9 mouse cellular contexts compared by ENCODE assay signal in genomic region chr11:70509753-70510564, GRCm38 (mm10). TPM values are rescaled to one million over a fixed set of nuclear protein-coding genes. Genes with fewer than 3 reads are reported as not detected.
DNase-seq lines count a peak whose midpoint lies in the region; ATAC-seq and TF ChIP-seq lines count a peak whose summit lies in the region.
"Had no signal": no experiment of that assay in that cellular context is flagged by ENCODE, and none has a peak within 500 bp of the region (broad histone marks: within the 10 kb centered on the region; RNA-seq: fewer than 3 reads in every experiment).

No protein-coding gene starts in this region.

- no peaks in the 10 kb centered on the region for H3K9me3 ChIP-seq in E14TG2a.4 (ENCODE audit: low read length)
- H3K9me3 ChIP-seq in embryonic facial prominence, embryonic 11.5 days (replicated peaks; ENCODE audit: control insufficient read depth, low read length): no peaks in the 10 kb centered on the region
- no peaks in the 10 kb centered on the region for H3K9me3 ChIP-seq in hindbrain, embryonic 11.5 days (ENCODE audit: control insufficient read depth, low read length)
- no peaks in the 10 kb centered on the region for H3K9me3 ChIP-seq in midbrain, embryonic 10.5 days (replicated peaks)

- H3K27me3 ChIP-seq in E14TG2a.4 (ENCODE audit: insufficient read depth, low read length): peaks cover 16% of the 10 kb centered on the region
- no peaks in the 10 kb centered on the region for H3K27me3 ChIP-seq in embryonic facial prominence, embryonic 11.5 days (ENCODE audit: control insufficient read depth, insufficient read depth, low read length)
- H3K27me3 ChIP-seq in hindbrain, embryonic 11.5 days (ENCODE audit: control insufficient read depth, insufficient read depth, low read length): no peaks in the 10 kb centered on the region
- peaks cover 24% of the 10 kb centered on the region; the same call in 1 of the 2 replicates for H3K27me3 ChIP-seq in midbrain, embryonic 10.5 days (ENCODE audit: low read depth, poor library complexity, severe bottlenecking)

- peak overlapping the region; percentile 16; the same call in 1 of the 2 replicates for H3K4me2 ChIP-seq in embryonic facial prominence, embryonic 11.5 days (ENCODE audit: low read depth, low read length)
- peak overlapping the region; percentile 18; the same call in 1 of the 2 replicates for H3K4me2 ChIP-seq in hindbrain, embryonic 11.5 days (replicated peaks; ENCODE audit: low read depth, low read length)

- H3K36me3 ChIP-seq in E14TG2a.4 (ENCODE audit: insufficient read depth, low read length): no peaks in the 10 kb centered on the region
- no peaks in the 10 kb centered on the region for H3K36me3 ChIP-seq in embryonic facial prominence, embryonic 11.5 days (replicated peaks; ENCODE audit: control insufficient read depth, insufficient read depth, low read depth, low read length)
- no peaks in the 10 kb centered on the region for H3K36me3 ChIP-seq in hindbrain, embryonic 11.5 days (ENCODE audit: control insufficient read depth, insufficient read depth, low read length)
- H3K36me3 ChIP-seq in midbrain, embryonic 10.5 days: no peaks in the 10 kb centered on the region

- H3K4me1 ChIP-seq in E14TG2a.4 (replicated peaks; ENCODE audit: low read depth, low read length): peaks cover 43% of the 10 kb centered on the region
- H3K4me1 ChIP-seq in embryonic facial prominence, embryonic 11.5 days (ENCODE audit: control insufficient read depth, insufficient read depth, low read length): 0 out of 2 replicates have a peak, but pooled peaks cover 2% of the 10 kb centered on the region
- H3K4me1 ChIP-seq in hindbrain, embryonic 11.5 days (replicated peaks; ENCODE audit: control insufficient read depth, insufficient read depth, low read length): 0 out of 2 replicates have a peak, but pooled peaks cover 2% of the 10 kb centered on the region
- H3K4me1 ChIP-seq in midbrain, embryonic 10.5 days: peaks cover 19% of the 10 kb centered on the region

- WGBS in embryonic facial prominence, embryonic 11.5 days: 10% methylated on average over 19 of the region's 19 CpGs
- 10% methylated on average over 19 of the region's 19 CpGs for WGBS in hindbrain, embryonic 11.5 days
- 9% methylated on average over 19 of the region's 19 CpGs for WGBS in midbrain, embryonic 10.5 days

- ATAC-seq in embryonic facial prominence, embryonic 11.5 days (replicated peaks; ENCODE audit: insufficient number of reproducible peaks, low FRiP score, low TSS enrichment, low read depth): 0 out of 2 replicates have a peak, but pooled peaks have one; percentile 44
- no peak for ATAC-seq in hindbrain, embryonic 11.5 days (ENCODE audit: low FRiP score)

- H3K27ac ChIP-seq in embryonic facial prominence, embryonic 11.5 days (replicated peaks; ENCODE audit: low read depth, low read length): no peak overlapping the region
- H3K27ac ChIP-seq in hindbrain, embryonic 11.5 days (ENCODE audit: low read depth, low read length): no peak overlapping the region
- H3K27ac ChIP-seq in midbrain, embryonic 10.5 days (replicated peaks): no peak overlapping the region

- H3K9ac ChIP-seq in embryonic facial prominence, embryonic 11.5 days (replicated peaks; ENCODE audit: low read length): no peak overlapping the region
- H3K9ac ChIP-seq in hindbrain, embryonic 11.5 days (ENCODE audit: low read depth, low read length): no peak overlapping the region; the same call in 1 of the 2 replicates

- intact Hi-C loops in left cerebral cortex, postnatal 4 days (cut with DNase I): loop anchor here (5.0 to 10.0 kb wide), 3 partner anchors 58 to 245 kb away; partner anchors contain the start of gene Med11

- TF ChIP-seq CTCF in E14TG2a.4 (conservative IDR thresholded peaks at IDR 0.05; ENCODE audit: low read length): peak; percentile 38

- peak overlapping the region; percentile 59 for H3K4me3 ChIP-seq in E14TG2a.4 (replicated peaks; ENCODE audit: low read length)
- H3K4me3 ChIP-seq in embryonic facial prominence, embryonic 11.5 days (ENCODE audit: low read depth, low read length): no peak overlapping the region
- no peak overlapping the region for H3K4me3 ChIP-seq in hindbrain, embryonic 11.5 days (ENCODE audit: low read depth, low read length)
- peak overlapping the region; percentile 29 for H3K4me3 ChIP-seq in midbrain, embryonic 10.5 days

- peak; percentile 85 for DNase-seq in ZHBTc4 (ENCODE audit: low read depth, low spot score)
- DNase-seq in embryonic facial prominence, embryonic 11.5 days (ENCODE audit: low spot score): peak; percentile 72
- DNase-seq in hindbrain, embryonic 11.5 days (ENCODE audit: low spot score): peak; percentile 62
- DNase-seq in left cerebral cortex, postnatal 4 days: peak; percentile 40
- peak; percentile 48 for DNase-seq in midbrain, embryonic 10.5 days (ENCODE audit: low spot score)
- peak; percentile 33 to 47 for DNase-seq in spleen, adult 18-20 months
- DNase-seq in ovary, adult 18-20 months (ENCODE audit: low spot score): no peak

RNA-seq across cellular contexts. Expression of gene Vmo1, which starts 4.5 kb away (rescaled TPM):
- 0.45 TPM in 1 of 2 replicates, not detected in the other for polyA plus RNA-seq in embryonic facial prominence, embryonic 11.5 days (2014; fragmentation: Nextera tagmentation; extraction: Ambion mirVana)
- polyA plus RNA-seq in hindbrain, embryonic 11.5 days (2014; fragmentation: Nextera tagmentation; extraction: Ambion mirVana): 0.36 TPM in 1 of 2 replicates, not detected in the other
- under 1 TPM in 1 of 2 experiments, not detected in 1; 0.62 TPM for total RNA-seq in left cerebral cortex, postnatal 4 days (2021)
- polyA plus RNA-seq in midbrain, embryonic 10.5 days (2016; fragmentation: Nextera tagmentation; extraction: Ambion mirVana): not detected in 2 replicates

RNA-seq across cellular contexts. Expression of gene Tm4sf5, which starts 4.9 kb away (rescaled TPM):
- 0.36 TPM in 1 of 2 replicates, not detected in the other for polyA plus RNA-seq in embryonic facial prominence, embryonic 11.5 days (2014; fragmentation: Nextera tagmentation; extraction: Ambion mirVana)
- 0.45 TPM in 1 of 2 replicates, not detected in the other for polyA plus RNA-seq in hindbrain, embryonic 11.5 days (2014; fragmentation: Nextera tagmentation; extraction: Ambion mirVana)
- 1 to 10 TPM in 1 of 2 experiments, not detected in 1; 1.2 TPM for total RNA-seq in left cerebral cortex, postnatal 4 days (2021)
- 0.22 TPM in 1 of 2 replicates, not detected in the other for polyA plus RNA-seq in midbrain, embryonic 10.5 days (2016; fragmentation: Nextera tagmentation; extraction: Ambion mirVana)

RNA-seq across cellular contexts. Expression of gene Gltpd2, which starts 9.0 kb away (rescaled TPM):
- polyA plus RNA-seq in embryonic facial prominence, embryonic 11.5 days (2014; fragmentation: Nextera tagmentation; extraction: Ambion mirVana): 0.46 TPM in 1 of 2 replicates, not detected in the other
- 0.14 and 0.45 TPM in 2 replicates for polyA plus RNA-seq in hindbrain, embryonic 11.5 days (2014; fragmentation: Nextera tagmentation; extraction: Ambion mirVana)
- total RNA-seq in left cerebral cortex, postnatal 4 days (2021): not detected
- 0.15 and 0.25 TPM in 2 replicates for polyA plus RNA-seq in midbrain, embryonic 10.5 days (2016; fragmentation: Nextera tagmentation; extraction: Ambion mirVana)

RNA-seq across cellular contexts. Expression of gene Psmb6, which starts 15.2 kb away (rescaled TPM):
- polyA plus RNA-seq in embryonic facial prominence, embryonic 11.5 days (2014; fragmentation: Nextera tagmentation; extraction: Ambion mirVana): 827 and 878 TPM in 2 replicates
- polyA plus RNA-seq in hindbrain, embryonic 11.5 days (2014; fragmentation: Nextera tagmentation; extraction: Ambion mirVana): 895 and 918 TPM in 2 replicates
- 100 to 1,000 TPM; 269 to 276 TPM for total RNA-seq in left cerebral cortex, postnatal 4 days (2021)
- polyA plus RNA-seq in midbrain, embryonic 10.5 days (2016; fragmentation: Nextera tagmentation; extraction: Ambion mirVana): 1,085 and 1,129 TPM in 2 replicates

RNA-seq across cellular contexts. Expression of gene Gm40193, which starts 22.8 kb away (rescaled TPM):
- not detected in 2 replicates for polyA plus RNA-seq in embryonic facial prominence, embryonic 11.5 days (2014; fragmentation: Nextera tagmentation; extraction: Ambion mirVana)
- not detected in 2 replicates for polyA plus RNA-seq in hindbrain, embryonic 11.5 days (2014; fragmentation: Nextera tagmentation; extraction: Ambion mirVana)
- not detected for total RNA-seq in left cerebral cortex, postnatal 4 days (2021)
- polyA plus RNA-seq in midbrain, embryonic 10.5 days (2016; fragmentation: Nextera tagmentation; extraction: Ambion mirVana): not detected in 2 replicates
- polyA plus RNA-seq: heart, embryonic 14.5 days had no signal

Comparison
In these comparisons a context has a peak if more than half of its experiments do, and no peak if none do; other contexts are left out.
1. H3K4me3 ChIP-seq: peak in E14TG2a.4 (single experiment) and midbrain, embryonic 10.5 days (single experiment); none in embryonic facial prominence, embryonic 11.5 days (single experiment) and hindbrain, embryonic 11.5 days (single experiment).